Mouse (Mus musculus): ENCODE results near the gene Ovol2. TPM values are rescaled to one million over a fixed set of nuclear protein-coding genes. Genes with fewer than 3 reads are reported as not detected.

Ovol2 gene
- polyA plus RNA-seq, 1 experiment: 0.44 TPM

GRCm38 (mm10) chr2:144329451-144329850, 2.5 kb downstream of the Ovol2 start:
- TF ChIP-seq CTCF (IDR thresholded peaks at IDR 0.05; ENCODE audit: extremely low read depth, insufficient read depth, insufficient read length, insufficient replicate concordance) (no peak), POLR2A (IDR thresholded peaks at IDR 0.05; ENCODE audit: low read depth, low read length) (no peak)
- DNase-seq (ENCODE audit: low read depth in 1 of 2, low spot score in 2 of 2): no peak
- H3K27me3 ChIP-seq (ENCODE audit: control insufficient read depth, insufficient read depth, low read length): peaks cover 35% of the 10 kb centered on the region
- peaks cover 10% of the 10 kb centered on the region for H3K4me1 ChIP-seq (ENCODE audit: control insufficient read depth, insufficient read depth, insufficient read length)
- H3K27ac ChIP-seq (ENCODE audit: insufficient read depth, low read length): no peak overlapping the region
- whole genome bisulfite sequencing: 23% methylated on average over 10 of the region's 10 CpGs
- no peak overlapping the region for H3K4me3 ChIP-seq (ENCODE audit: extremely low read depth, insufficient read depth, insufficient read length)
- no peaks in the 10 kb centered on the region for H3K36me3 ChIP-seq (ENCODE audit: control insufficient read depth, insufficient read depth, low read length)

- Histone ChIP-seq H3K36me3 (ENCODE audit: control insufficient read depth, insufficient read depth, low read length) (no peaks in the 10 kb centered on the region), H3K4me1 (ENCODE audit: control insufficient read depth, insufficient read depth, insufficient read length) (no peaks in the 10 kb centered on the region), H3K27me3 (ENCODE audit: control insufficient read depth, insufficient read depth, low read length) (no peaks in the 10 kb centered on the region; the same call in 1 of the 2 replicates), H3K4me3 (ENCODE audit: extremely low read depth, insufficient read depth, insufficient read length) (no peak overlapping the region), H3K27ac (ENCODE audit: insufficient read depth, low read length) (no peak overlapping the region)
- WGBS: 79% methylated on average over 3 of the region's 3 CpGs
- TF ChIP-seq CTCF (IDR thresholded peaks at IDR 0.05; ENCODE audit: extremely low read depth, insufficient read depth, insufficient read length, insufficient replicate concordance): no peak
- TF ChIP-seq POLR2A (IDR thresholded peaks at IDR 0.05; ENCODE audit: low read depth, low read length): no peak
- no peak for DNase-seq (ENCODE audit: low read depth in 1 of 2, low spot score in 2 of 2)
Observed at GRCm38 (mm10) chr2:144324218-144324617, 7.7 kb downstream of the Ovol2 start.

GRCm38 (mm10) chr2:144311372-144311771, 20.6 kb downstream of the Ovol2 start:
- H3K4me1 ChIP-seq (ENCODE audit: control insufficient read depth, insufficient read depth, insufficient read length): no peaks in the 10 kb centered on the region
- 87% methylated on average over 2 of the region's 2 CpGs for WGBS
- H3K36me3 ChIP-seq (ENCODE audit: control insufficient read depth, insufficient read depth, low read length): no peaks in the 10 kb centered on the region
- H3K4me3 ChIP-seq (ENCODE audit: extremely low read depth, insufficient read depth, insufficient read length): no peak overlapping the region
- no peak for TF ChIP-seq POLR2A (IDR thresholded peaks at IDR 0.05; ENCODE audit: low read depth, low read length)
- no peaks in the 10 kb centered on the region for H3K27me3 ChIP-seq (ENCODE audit: control insufficient read depth, insufficient read depth, low read length)
- no peak overlapping the region for H3K27ac ChIP-seq (ENCODE audit: insufficient read depth, low read length)
- no peak for DNase-seq (ENCODE audit: low read depth in 1 of 2, low spot score in 2 of 2)

- Histone ChIP-seq H3K4me1 (ENCODE audit: control insufficient read depth, insufficient read depth, insufficient read length) (no peaks in the 10 kb centered on the region), H3K27ac (ENCODE audit: insufficient read depth, low read length) (no peak overlapping the region), H3K4me3 (ENCODE audit: extremely low read depth, insufficient read depth, insufficient read length) (no peak overlapping the region), H3K27me3 (ENCODE audit: control insufficient read depth, insufficient read depth, low read length) (no peaks in the 10 kb centered on the region), H3K36me3 (ENCODE audit: control insufficient read depth, insufficient read depth, low read length) (no peaks in the 10 kb centered on the region)
- no peak for TF ChIP-seq POLR2A (IDR thresholded peaks at IDR 0.05; ENCODE audit: low read depth, low read length)
- TF ChIP-seq CTCF (IDR thresholded peaks at IDR 0.05; ENCODE audit: extremely low read depth, insufficient read depth, insufficient read length, insufficient replicate concordance): no peak
- no peak for DNase-seq (ENCODE audit: low read depth in 1 of 2, low spot score in 2 of 2)
- 77% methylated on average over 5 of the region's 5 CpGs for WGBS
Observed at GRCm38 (mm10) chr2:144310273-144310672, 21.7 kb downstream of the Ovol2 start.

GRCm38 (mm10) chr2:144308561-144308960, 23.4 kb downstream of the Ovol2 start:
- 81% methylated on average over 8 of the region's 8 CpGs for WGBS
- DNase-seq (ENCODE audit: low read depth in 1 of 2, low spot score in 2 of 2): no peak
- no peaks in the 10 kb centered on the region for H3K4me1 ChIP-seq (ENCODE audit: control insufficient read depth, insufficient read depth, insufficient read length)
- TF ChIP-seq CTCF (IDR thresholded peaks at IDR 0.05; ENCODE audit: extremely low read depth, insufficient read depth, insufficient read length, insufficient replicate concordance) (no peak), POLR2A (IDR thresholded peaks at IDR 0.05; ENCODE audit: low read depth, low read length) (no peak)
- H3K4me3 ChIP-seq (ENCODE audit: extremely low read depth, insufficient read depth, insufficient read length): no peak overlapping the region
- no peak overlapping the region for H3K27ac ChIP-seq (ENCODE audit: insufficient read depth, low read length)
- H3K36me3 ChIP-seq (ENCODE audit: control insufficient read depth, insufficient read depth, low read length): no peaks in the 10 kb centered on the region
- H3K27me3 ChIP-seq (ENCODE audit: control insufficient read depth, insufficient read depth, low read length): no peaks in the 10 kb centered on the region

- H3K27ac ChIP-seq (ENCODE audit: insufficient read depth, low read length): no peak overlapping the region
- H3K27me3 ChIP-seq (ENCODE audit: control insufficient read depth, insufficient read depth, low read length): no peaks in the 10 kb centered on the region
- no peak for TF ChIP-seq CTCF (IDR thresholded peaks at IDR 0.05; ENCODE audit: extremely low read depth, insufficient read depth, insufficient read length, insufficient replicate concordance)
- TF ChIP-seq POLR2A (IDR thresholded peaks at IDR 0.05; ENCODE audit: low read depth, low read length): no peak
- DNase-seq (ENCODE audit: low read depth in 1 of 2, low spot score in 2 of 2): no peak
- H3K36me3 ChIP-seq (ENCODE audit: control insufficient read depth, insufficient read depth, low read length): no peaks in the 10 kb centered on the region
- H3K4me1 ChIP-seq (ENCODE audit: control insufficient read depth, insufficient read depth, insufficient read length): no peaks in the 10 kb centered on the region
- no peak overlapping the region for H3K4me3 ChIP-seq (ENCODE audit: extremely low read depth, insufficient read depth, insufficient read length)
- WGBS: 89% methylated on average over 18 of the region's 18 CpGs
Observed at GRCm38 (mm10) chr2:144305721-144306294, 26.1 kb downstream of the Ovol2 start.

GRCm38 (mm10) chr2:144301101-144301500, 30.8 kb downstream of the Ovol2 start:
- no peak for DNase-seq (ENCODE audit: low read depth in 1 of 2, low spot score in 2 of 2)
- TF ChIP-seq CTCF (IDR thresholded peaks at IDR 0.05; ENCODE audit: extremely low read depth, insufficient read depth, insufficient read length, insufficient replicate concordance) (no peak), POLR2A (IDR thresholded peaks at IDR 0.05; ENCODE audit: low read depth, low read length) (no peak)
- 84% methylated on average over 11 of the region's 11 CpGs for WGBS
- peaks cover 6% of the 10 kb centered on the region for H3K4me1 ChIP-seq (ENCODE audit: control insufficient read depth, insufficient read depth, insufficient read length)
- H3K27ac ChIP-seq (ENCODE audit: insufficient read depth, low read length): no peak overlapping the region
- no peaks in the 10 kb centered on the region for H3K27me3 ChIP-seq (ENCODE audit: control insufficient read depth, insufficient read depth, low read length)
- H3K36me3 ChIP-seq (ENCODE audit: control insufficient read depth, insufficient read depth, low read length): no peaks in the 10 kb centered on the region
- H3K4me3 ChIP-seq (ENCODE audit: extremely low read depth, insufficient read depth, insufficient read length): no peak overlapping the region

Data from spleen, adult 2 months (tissue).